Mouse (Mus musculus) kidney, embryonic 15.5 days (tissue): ENCODE results near the gene Dagla. TPM values are rescaled to one million over a fixed set of nuclear protein-coding genes. Genes with fewer than 3 reads are reported as not detected.

ENCODE experiments used
- ATAC-seq: fragments of 200-750 bp; cut with Nextera tagmentation; replicated peaks from 2 replicates; pipeline ENCODE4 v1.8.0; 2017; ENCODE audit warnings: moderate TSS enrichment; ENCODE audit not compliant: low FRiP score
- H3K27ac ChIP-seq: fragments of 300-500 bp; sonication (generic); 2 replicates; pipeline ENCODE4 v1.5.1; 2015; ENCODE audit warnings: mild to moderate bottlenecking, inconsistent platforms
- H3K27me3 ChIP-seq: fragments of 300-500 bp; sonication (generic); 2 replicates; pipeline ENCODE4 v1.6.1; 2015; ENCODE audit warnings: inconsistent platforms
- H3K36me3 ChIP-seq: fragments of 300-500 bp; sonication (generic); 2 replicates; pipeline ENCODE4 v1.6.1; 2015; ENCODE audit warnings: inconsistent platforms
- H3K4me1 ChIP-seq: fragments of 300-500 bp; sonication (generic); 2 replicates; pipeline ENCODE4 v1.6.1; 2015; ENCODE audit warnings: inconsistent platforms
- H3K4me2 ChIP-seq: fragments of 300-500 bp; sonication (generic); 2 replicates; pipeline ENCODE4 v1.6.1; 2015; ENCODE audit warnings: moderate library complexity, mild to moderate bottlenecking, inconsistent platforms
- H3K4me3 ChIP-seq: fragments of 300-500 bp; sonication (generic); replicated peaks from 2 replicates; pipeline ENCODE4 v1.5.1; 2015; ENCODE audit warnings: mild to moderate bottlenecking, inconsistent platforms
- H3K9ac ChIP-seq: fragments of 300-500 bp; sonication (generic); 2 replicates; pipeline ENCODE4 v1.6.1; 2015; ENCODE audit warnings: mild to moderate bottlenecking, inconsistent platforms
- H3K9me3 ChIP-seq: fragments of 300-500 bp; sonication (generic); replicated peaks from 2 replicates; pipeline ENCODE4 v1.6.1; 2016; ENCODE audit warnings: inconsistent platforms
- WGBS: fragments of 180-500 bp; shearing (Covaris S2); methylation state at CpG from one replicate; pipeline ENCODE4 v1.1.7; 2015; ENCODE audit warnings: mixed read lengths; 5-methylcytosine and 5-hydroxymethylcytosine counted together
- polyA plus RNA-seq: library from polyadenylated mRNA; unstranded; fragments of >200 nt; fragmentation: Nextera tagmentation; extraction: Ambion mirVana; gene quantifications from 2 replicates; pipeline ENCODE4 v1.2.1, GENCODE M21; 2015

The Dagla gene
- 3.1 and 3.7 TPM in 2 replicates for polyA plus RNA-seq

- 7% methylated on average over 54 of the region's 56 CpGs for WGBS
- no peaks in the 10 kb centered on the region for H3K36me3 ChIP-seq
- H3K27ac ChIP-seq, result no peak within 1 kb of the TSS
- ATAC-seq, result peak; percentile 63
- H3K4me1 ChIP-seq, result peaks cover 57% of the 10 kb centered on the region
- H3K4me3 ChIP-seq, result peak within 1 kb of the TSS; percentile 80
- peaks cover 9% of the 10 kb centered on the region for H3K27me3 ChIP-seq
- H3K9me3 ChIP-seq, result no peaks in the 10 kb centered on the region
- peak within 1 kb of the TSS; percentile 98 for H3K4me2 ChIP-seq
- peak within 1 kb of the TSS; percentile 76 for H3K9ac ChIP-seq
Measured at GRCm38 (mm10) chr19:10304810-10305544, at the start of gene Dagla. Gene Dagla (minus strand): TSS chr19:10304877.

GRCm38 (mm10) chr19:10352218-10352617 is 47.5 kb upstream of the Dagla start:
- no peak overlapping the region for H3K4me3 ChIP-seq
- H3K9me3 ChIP-seq, result no peaks in the 10 kb centered on the region
- H3K9ac ChIP-seq, result no peak overlapping the region
- ATAC-seq, result no peak
- no peak overlapping the region for H3K27ac ChIP-seq
- peaks cover 14% of the 10 kb centered on the region; the same call in 1 of the 2 replicates for H3K27me3 ChIP-seq
- H3K4me2 ChIP-seq, result no peak overlapping the region
- H3K36me3 ChIP-seq, result no peaks in the 10 kb centered on the region
- WGBS, result 90% methylated on average over 7 of the region's 7 CpGs
- peaks cover 6% of the 10 kb centered on the region; the same call in 1 of the 2 replicates for H3K4me1 ChIP-seq

- no peak for ATAC-seq
- Histone ChIP-seq H3K36me3 (no peaks in the 10 kb centered on the region), H3K27ac (no peak overlapping the region), H3K4me2 (no peak overlapping the region), H3K4me3 (no peak overlapping the region), H3K4me1 (peaks cover 8% of the 10 kb centered on the region; the same call in 1 of the 2 replicates), H3K27me3 (0 out of 2 replicates have a peak, but pooled peaks cover 9% of the 10 kb centered on the region), H3K9ac (no peak overlapping the region), H3K9me3 (no peaks in the 10 kb centered on the region)
- WGBS, result 63% methylated on average over 5 of the region's 5 CpGs
Measured at GRCm38 (mm10) chr19:10347628-10348273, 43.1 kb upstream of the Dagla start.

- Histone ChIP-seq H3K27ac (no peak overlapping the region), H3K9me3 (no peaks in the 10 kb centered on the region), H3K9ac (no peak overlapping the region), H3K36me3 (no peaks in the 10 kb centered on the region), H3K4me3 (no peak overlapping the region), H3K27me3 (peaks cover 20% of the 10 kb centered on the region), H3K4me2 (no peak overlapping the region), H3K4me1 (peaks cover 18% of the 10 kb centered on the region)
- WGBS, result 36% methylated on average over 12 of the region's 12 CpGs
- ATAC-seq, result peak; percentile 41; the same call in 1 of the 2 replicates
Measured at GRCm38 (mm10) chr19:10345696-10346095, 41.0 kb upstream of the Dagla start.

- Histone ChIP-seq H3K4me3 (no peak overlapping the region), H3K9me3 (no peaks in the 10 kb centered on the region), H3K4me2 (no peak overlapping the region), H3K9ac (no peak overlapping the region), H3K27ac (no peak overlapping the region), H3K36me3 (no peaks in the 10 kb centered on the region), H3K4me1 (peaks cover 18% of the 10 kb centered on the region), H3K27me3 (peaks cover 36% of the 10 kb centered on the region)
- ATAC-seq, result no peak
- WGBS, result 49% methylated on average over 10 of the region's 10 CpGs
Measured at GRCm38 (mm10) chr19:10343866-10344265, 39.2 kb upstream of the Dagla start.

- Histone ChIP-seq H3K9ac (no peak overlapping the region), H3K27me3 (peaks cover 39% of the 10 kb centered on the region), H3K36me3 (no peaks in the 10 kb centered on the region), H3K4me1 (peaks cover 18% of the 10 kb centered on the region), H3K4me2 (no peak overlapping the region), H3K4me3 (no peak overlapping the region), H3K9me3 (no peaks in the 10 kb centered on the region), H3K27ac (no peak overlapping the region)
- 44% methylated on average over 12 of the region's 12 CpGs for WGBS
- no peak for ATAC-seq
Measured at GRCm38 (mm10) chr19:10341817-10342439, 37.3 kb upstream of the Dagla start.

- 21% methylated on average over 11 of the region's 11 CpGs for whole genome bisulfite sequencing
- no peak for ATAC-seq
- no peak overlapping the region for H3K27ac ChIP-seq
- H3K27me3 ChIP-seq, result peaks cover 35% of the 10 kb centered on the region
- no peaks in the 10 kb centered on the region for H3K9me3 ChIP-seq
- no peak overlapping the region for H3K4me2 ChIP-seq
- H3K36me3 ChIP-seq, result no peaks in the 10 kb centered on the region
- no peak overlapping the region for H3K4me3 ChIP-seq
- no peak overlapping the region for H3K9ac ChIP-seq
- peaks cover 12% of the 10 kb centered on the region for H3K4me1 ChIP-seq
Measured at GRCm38 (mm10) chr19:10341152-10341551, 36.5 kb upstream of the Dagla start.

GRCm38 (mm10) chr19:10340661-10341060 is 36.0 kb upstream of the Dagla start:
- Histone ChIP-seq H3K4me1 (peaks cover 10% of the 10 kb centered on the region; the same call in 1 of the 2 replicates), H3K36me3 (no peaks in the 10 kb centered on the region), H3K4me2 (no peak overlapping the region), H3K4me3 (no peak overlapping the region), H3K9ac (no peak overlapping the region), H3K27me3 (peaks cover 33% of the 10 kb centered on the region), H3K9me3 (no peaks in the 10 kb centered on the region), H3K27ac (no peak overlapping the region)
- ATAC-seq, result no peak
- 37% methylated on average over 5 of the region's 5 CpGs for WGBS

GRCm38 (mm10) chr19:10339271-10339670 is 34.6 kb upstream of the Dagla start:
- no peak overlapping the region for H3K9ac ChIP-seq
- no peak overlapping the region for H3K4me3 ChIP-seq
- WGBS, result 26% methylated on average over 5 of the region's 5 CpGs
- no peak overlapping the region for H3K27ac ChIP-seq
- no peaks in the 10 kb centered on the region for H3K36me3 ChIP-seq
- no peaks in the 10 kb centered on the region for H3K9me3 ChIP-seq
- H3K4me2 ChIP-seq, result no peak overlapping the region
- peaks cover 34% of the 10 kb centered on the region for H3K27me3 ChIP-seq
- ATAC-seq, result no peak
- peaks cover 10% of the 10 kb centered on the region; the same call in 1 of the 2 replicates for H3K4me1 ChIP-seq

GRCm38 (mm10) chr19:10338724-10339123 is 34.0 kb upstream of the Dagla start:
- H3K4me2 ChIP-seq, result no peak overlapping the region
- H3K9ac ChIP-seq, result no peak overlapping the region
- no peak overlapping the region for H3K27ac ChIP-seq
- 80% methylated on average over 4 of the region's 4 CpGs for WGBS
- no peaks in the 10 kb centered on the region for H3K36me3 ChIP-seq
- H3K4me1 ChIP-seq, result peaks cover 12% of the 10 kb centered on the region; the same call in 1 of the 2 replicates
- H3K4me3 ChIP-seq, result no peak overlapping the region
- ATAC-seq, result no peak
- H3K27me3 ChIP-seq, result peaks cover 34% of the 10 kb centered on the region
- no peaks in the 10 kb centered on the region for H3K9me3 ChIP-seq

GRCm38 (mm10) chr19:10334467-10334866 is 29.8 kb upstream of the Dagla start:
- Histone ChIP-seq H3K4me2 (no peak overlapping the region), H3K4me1 (0 out of 2 replicates have a peak, but pooled peaks cover 2% of the 10 kb centered on the region), H3K27ac (no peak overlapping the region), H3K9ac (no peak overlapping the region), H3K36me3 (no peaks in the 10 kb centered on the region), H3K4me3 (no peak overlapping the region), H3K27me3 (peaks cover 17% of the 10 kb centered on the region; the same call in 1 of the 2 replicates), H3K9me3 (no peaks in the 10 kb centered on the region)
- 72% methylated on average over 4 of the region's 4 CpGs for WGBS
- ATAC-seq, result no peak; the same call in 1 of the 2 replicates
